Mouse (Mus musculus): ENCODE results near the gene Kras. TPM values are rescaled to one million over a fixed set of nuclear protein-coding genes. Genes with fewer than 3 reads are reported as not detected.

Gene Kras
- polyA plus RNA-seq, 1 experiment = 26.6 TPM

- DNase-seq (ENCODE audit: low spot score) = no peak
Measured at GRCm38 (mm10) chr6:145187093-145188088, 62.6 kb downstream of the Kras start.

GRCm38 (mm10) chr6:145186096-145186495, 63.9 kb downstream of the Kras start:
- no peak for DNase-seq (ENCODE audit: low spot score)

GRCm38 (mm10) chr6:145182044-145182443, 68.0 kb downstream of the Kras start:
- DNase-seq (ENCODE audit: low spot score) = no peak

DNA sequence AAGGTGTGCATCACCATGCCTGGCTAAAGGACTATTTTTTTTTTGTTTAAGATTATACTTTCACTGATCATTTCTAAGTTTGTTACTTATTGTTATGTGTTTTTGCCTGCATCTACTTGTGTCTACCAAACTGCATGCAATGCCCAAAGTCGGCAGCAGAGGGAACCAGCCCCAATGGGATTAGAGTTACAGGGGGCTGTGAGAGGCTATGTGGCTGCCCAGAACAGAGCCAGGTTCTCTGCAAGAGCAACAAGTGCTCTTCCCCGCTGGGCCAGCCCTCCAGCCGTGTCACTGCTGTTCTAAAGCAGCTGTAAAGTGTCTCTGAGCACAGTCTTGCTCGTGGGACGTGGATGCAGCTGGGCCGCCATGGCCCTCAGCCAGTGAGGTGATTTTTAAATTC, 70.4 kb downstream of the Kras start:
- DNase-seq (ENCODE audit: low spot score) = no peak

- DNase-seq (ENCODE audit: low spot score) = no peak
Measured at GRCm38 (mm10) chr6:145176474-145176873, 73.6 kb downstream of the Kras start.

DNA sequence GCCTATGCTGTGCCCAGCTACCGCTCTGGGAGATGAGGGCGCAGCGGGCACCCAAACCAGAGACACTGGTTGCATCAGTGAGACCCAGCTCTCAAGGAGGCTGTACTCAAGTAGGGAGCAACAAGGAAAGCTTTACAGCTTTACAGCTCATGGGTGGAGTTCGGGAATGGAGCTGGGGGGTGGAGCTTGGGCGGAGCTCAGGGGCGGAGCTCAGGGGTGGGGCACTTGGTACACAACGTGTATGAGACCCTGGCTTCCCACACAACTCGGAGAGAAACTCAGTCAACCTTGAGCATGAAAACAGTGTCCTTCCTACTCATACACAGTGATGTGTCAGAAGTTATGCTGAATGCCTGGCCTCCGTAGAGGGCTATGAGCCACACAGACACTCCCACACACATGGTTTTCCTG, 74.5 kb downstream of the Kras start:
- DNase-seq (ENCODE audit: low spot score) = no peak

DNA sequence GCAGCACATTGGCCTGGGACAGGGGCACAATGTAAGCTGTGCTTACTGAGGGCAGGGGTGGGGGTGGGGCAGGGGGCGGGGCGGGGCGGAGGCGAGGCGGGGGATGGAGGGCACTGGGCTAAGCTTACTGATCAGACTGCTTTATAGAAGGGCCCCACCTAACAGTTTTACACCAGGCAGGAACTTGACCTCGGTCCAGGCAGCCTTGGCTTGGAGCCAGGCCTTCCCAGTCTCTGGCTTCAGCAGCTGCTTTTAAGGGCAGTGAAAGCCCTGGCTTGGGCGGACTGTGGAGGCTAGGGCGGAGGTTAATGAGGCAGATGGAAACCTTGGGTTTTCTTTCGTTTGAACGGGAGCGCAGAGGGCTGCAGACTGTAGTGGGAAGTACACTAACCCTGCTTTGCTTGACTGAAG, 76.3 kb downstream of the Kras start:
- DNase-seq (ENCODE audit: low spot score) = peak; percentile 51

GRCm38 (mm10) chr6:145171892-145172606, 78.0 kb downstream of the Kras start:
- no peak for DNase-seq (ENCODE audit: low spot score)

Other genes starting within 250 kb of the Kras start
- 1.3 and 2.3 TPM in 2 replicates for gene Bcat1, start 174.1 kb downstream of the Kras start, polyA plus RNA-seq (2012; rRNA removed)
- gene Lrmp, start 134.6 kb downstream of the Kras start, polyA plus RNA-seq (2012; rRNA removed) = 5.9 and 7.9 TPM in 2 replicates
- gene Casc1, start 39.2 kb downstream of the Kras start, polyA plus RNA-seq (2012; rRNA removed) = 0.63 and 0.74 TPM in 2 replicates
- gene Etfrf1, start 39.1 kb downstream of the Kras start, polyA plus RNA-seq (2012; rRNA removed) = 44.4 and 44.5 TPM in 2 replicates